Mouse (Mus musculus) neural tube, embryonic 15.5 days (tissue): Measurements from ENCODE around the gene Myb. TPM values are rescaled to one million over a fixed set of nuclear protein-coding genes. Genes with fewer than 3 reads are reported as not detected.

Experiments used
- ATAC-seq: fragments of 200-750 bp; cut with Nextera tagmentation; 2 replicates; pipeline ENCODE4 v1.8.0; 2017; ENCODE audit warnings: mild to moderate bottlenecking, moderate TSS enrichment, moderate library complexity; ENCODE audit not compliant: low FRiP score
- H3K27ac ChIP-seq: fragments of 300-500 bp; sonication (generic); replicated peaks from 2 replicates; pipeline ENCODE4 v1.5.1; 2015; ENCODE audit warnings: mild to moderate bottlenecking, inconsistent platforms
- H3K27me3 ChIP-seq: fragments of 300-500 bp; sonication (generic); replicated peaks from 2 replicates; pipeline ENCODE4 v1.6.1; 2015; ENCODE audit warnings: inconsistent platforms
- H3K36me3 ChIP-seq: fragments of 300-500 bp; sonication (generic); 2 replicates; pipeline ENCODE4 v1.6.1; 2015; ENCODE audit warnings: inconsistent platforms
- H3K4me1 ChIP-seq: fragments of 300-500 bp; sonication (generic); 2 replicates; pipeline ENCODE4 v1.6.1; 2015; ENCODE audit warnings: inconsistent platforms
- H3K4me2 ChIP-seq: fragments of 300-500 bp; sonication (generic); 2 replicates; pipeline ENCODE4 v1.6.1; 2015; ENCODE audit warnings: inconsistent platforms, mild to moderate bottlenecking, moderate library complexity
- H3K4me3 ChIP-seq: fragments of 300-500 bp; sonication (generic); replicated peaks from 2 replicates; pipeline ENCODE4 v1.5.1; 2015; ENCODE audit warnings: mild to moderate bottlenecking, inconsistent platforms
- H3K9ac ChIP-seq: fragments of 300-500 bp; sonication (generic); replicated peaks from 2 replicates; pipeline ENCODE4 v1.6.1; 2015; ENCODE audit warnings: mild to moderate bottlenecking, inconsistent platforms
- H3K9me3 ChIP-seq: fragments of 300-500 bp; sonication (generic); replicated peaks from 2 replicates; pipeline ENCODE4 v1.6.1; 2016; ENCODE audit warnings: inconsistent platforms
- WGBS: fragments of 180-500 bp; shearing (Covaris S2); methylation state at CpG from one replicate; pipeline ENCODE4 v1.1.7; 2015; ENCODE audit warnings: mixed read lengths; 5-methylcytosine and 5-hydroxymethylcytosine counted together
- polyA plus RNA-seq: library from polyadenylated mRNA; unstranded; fragments of >200 nt; fragmentation: Nextera tagmentation; extraction: Ambion mirVana; gene quantifications from 2 replicates; pipeline ENCODE4 v1.2.1, GENCODE M21; 2015

Myb gene
- polyA plus RNA-seq: 1.8 and 15.2 TPM in 2 replicates

DNA sequence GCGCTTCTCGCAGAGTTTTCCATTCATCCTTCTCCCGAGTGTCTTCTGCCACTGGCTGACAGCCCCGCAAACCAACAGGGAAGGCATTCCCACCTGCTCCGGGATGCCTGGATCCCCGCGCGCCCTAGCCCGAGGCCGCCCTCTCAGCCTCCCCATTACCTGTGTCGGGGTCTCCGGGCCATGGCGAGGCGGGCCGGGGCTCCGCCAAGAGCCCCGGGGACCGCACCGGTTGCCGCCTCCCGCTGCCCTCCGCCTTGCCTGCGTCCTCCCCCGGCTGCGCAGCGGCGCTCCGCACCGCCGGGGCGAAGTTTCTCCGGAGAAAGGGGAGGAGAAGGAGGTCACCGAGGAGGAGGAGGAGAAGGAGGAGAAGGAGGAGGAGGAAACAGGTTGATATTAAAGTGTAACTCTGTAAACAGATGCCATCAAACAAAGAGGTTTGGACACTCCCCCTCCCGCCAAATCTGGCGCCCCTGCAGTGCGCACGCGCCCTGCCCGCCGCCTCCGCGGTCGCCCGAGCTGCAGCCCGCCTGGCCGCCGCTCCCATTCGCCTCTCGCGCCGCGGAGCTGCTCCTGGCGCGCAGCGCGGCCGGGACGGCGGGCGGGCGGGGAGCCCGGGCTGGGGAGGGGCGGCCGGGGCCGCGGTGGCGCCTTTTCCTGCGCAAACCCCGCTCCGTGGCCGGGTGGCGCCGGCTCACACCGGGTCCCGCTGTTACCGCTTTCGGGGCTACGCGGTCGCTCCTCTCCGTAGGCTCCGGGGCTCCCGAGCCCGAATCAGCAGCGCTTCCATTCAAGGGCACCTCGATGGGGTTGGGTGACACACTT is at the start of gene Myb:
TSS of gene Myb (minus strand) at position 448 of the 822 bp plus-strand sequence.
- Histone ChIP-seq H3K27ac (peak within 1 kb of the TSS; percentile 37; the same call in 1 of the 2 replicates), H3K27me3 (peaks cover 33% of the 10 kb centered on the region)
- under 1% methylated on average over 78 of the region's 86 CpGs for WGBS

DNA sequence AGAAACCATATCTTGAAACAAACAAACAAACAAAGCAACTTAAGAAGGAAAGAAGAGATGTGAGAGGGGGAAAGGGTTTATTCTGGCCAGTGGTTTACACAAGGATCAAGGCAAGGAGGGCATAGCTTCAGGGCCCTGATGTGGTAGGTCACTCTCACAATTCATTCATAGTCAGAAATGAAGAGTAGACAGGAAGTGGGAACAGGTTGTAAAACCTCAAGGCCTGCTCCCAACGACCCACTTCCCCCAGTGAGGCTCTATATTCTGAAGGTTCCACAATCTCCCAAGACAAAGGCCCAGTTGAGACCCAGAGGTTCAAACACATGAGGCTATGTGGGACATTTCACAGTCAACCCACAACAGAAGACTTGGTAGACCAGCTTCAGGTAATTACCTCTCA is 46.6 kb upstream of the Myb start:
- Histone ChIP-seq H3K9me3 (no peaks in the 10 kb centered on the region), H3K9ac (no peak overlapping the region), H3K27ac (no peak overlapping the region), H3K4me1 (no peaks in the 10 kb centered on the region), H3K27me3 (no peaks in the 10 kb centered on the region), H3K4me2 (no peak overlapping the region), H3K36me3 (no peaks in the 10 kb centered on the region), H3K4me3 (no peak overlapping the region)
- WGBS: 69% methylated on average over 1 of the region's 1 CpGs
- no peak for ATAC-seq

More for the DNA sequence above, at the start of gene Myb:
- ATAC-seq: peak; percentile 91
- Histone ChIP-seq H3K4me3 (peak within 1 kb of the TSS; percentile 76), H3K4me2 (peak within 1 kb of the TSS; percentile 100), H3K36me3 (no peaks in the 10 kb centered on the region), H3K4me1 (peaks cover 28% of the 10 kb centered on the region), H3K9ac (peak within 1 kb of the TSS; percentile 78), H3K9me3 (no peaks in the 10 kb centered on the region)

DNA sequence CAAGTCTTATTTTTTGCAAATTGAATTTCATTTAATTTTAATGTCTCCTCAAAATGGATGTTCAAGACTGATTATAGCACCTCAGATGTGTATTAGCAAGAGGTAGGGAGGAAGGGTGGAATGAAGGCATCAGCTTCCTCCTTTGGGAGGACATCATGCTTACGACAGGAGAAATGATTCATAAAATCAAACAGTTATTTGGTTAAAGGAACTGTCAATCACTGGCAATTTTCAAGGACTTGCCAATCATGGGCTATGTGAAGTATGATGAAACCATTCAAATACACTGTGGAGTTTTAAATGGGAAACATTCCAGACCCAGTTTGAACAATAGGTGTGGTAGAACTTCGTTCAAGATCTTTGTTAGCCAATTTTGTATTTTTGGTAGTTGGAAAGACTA is 45.4 kb upstream of the Myb start:
- H3K27me3 ChIP-seq: no peaks in the 10 kb centered on the region
- no peak overlapping the region for H3K4me3 ChIP-seq
- ATAC-seq: no peak
- H3K4me1 ChIP-seq: no peaks in the 10 kb centered on the region
- no peak overlapping the region for H3K9ac ChIP-seq
- no peaks in the 10 kb centered on the region for H3K9me3 ChIP-seq
- no peak overlapping the region for H3K4me2 ChIP-seq
- H3K27ac ChIP-seq: no peak overlapping the region
- 85% methylated on average over 2 of the region's 2 CpGs for WGBS
- no peaks in the 10 kb centered on the region for H3K36me3 ChIP-seq

GRCm38 (mm10) chr10:21204496-21205085 is 43.8 kb upstream of the Myb start:
- no peaks in the 10 kb centered on the region for H3K36me3 ChIP-seq
- no peak overlapping the region for H3K4me3 ChIP-seq
- H3K27me3 ChIP-seq: no peaks in the 10 kb centered on the region
- ATAC-seq: no peak
- no peak overlapping the region for H3K9ac ChIP-seq
- no peak overlapping the region for H3K27ac ChIP-seq
- WGBS: 67% methylated on average over 10 of the region's 10 CpGs
- H3K9me3 ChIP-seq: no peaks in the 10 kb centered on the region
- H3K4me2 ChIP-seq: no peak overlapping the region
- H3K4me1 ChIP-seq: no peaks in the 10 kb centered on the region

- Histone ChIP-seq H3K4me1 (no peaks in the 10 kb centered on the region), H3K4me2 (no peak overlapping the region), H3K9me3 (no peaks in the 10 kb centered on the region), H3K4me3 (no peak overlapping the region), H3K36me3 (no peaks in the 10 kb centered on the region), H3K27me3 (no peaks in the 10 kb centered on the region), H3K27ac (no peak overlapping the region), H3K9ac (no peak overlapping the region)
- ATAC-seq: no peak
- 88% methylated on average over 5 of the region's 5 CpGs for WGBS
These were observed 43.1 kb upstream of the Myb start for GRCm38 (mm10) chr10:21203886-21204285.

GRCm38 (mm10) chr10:21203461-21203860 is 42.7 kb upstream of the Myb start:
- H3K4me2 ChIP-seq: no peak overlapping the region
- H3K4me3 ChIP-seq: no peak overlapping the region
- H3K9ac ChIP-seq: no peak overlapping the region
- H3K27ac ChIP-seq: no peak overlapping the region
- no peaks in the 10 kb centered on the region for H3K9me3 ChIP-seq
- H3K4me1 ChIP-seq: no peaks in the 10 kb centered on the region
- no peaks in the 10 kb centered on the region for H3K27me3 ChIP-seq
- no peaks in the 10 kb centered on the region for H3K36me3 ChIP-seq
- WGBS: 94% methylated on average over 3 of the region's 3 CpGs
- ATAC-seq: no peak

DNA sequence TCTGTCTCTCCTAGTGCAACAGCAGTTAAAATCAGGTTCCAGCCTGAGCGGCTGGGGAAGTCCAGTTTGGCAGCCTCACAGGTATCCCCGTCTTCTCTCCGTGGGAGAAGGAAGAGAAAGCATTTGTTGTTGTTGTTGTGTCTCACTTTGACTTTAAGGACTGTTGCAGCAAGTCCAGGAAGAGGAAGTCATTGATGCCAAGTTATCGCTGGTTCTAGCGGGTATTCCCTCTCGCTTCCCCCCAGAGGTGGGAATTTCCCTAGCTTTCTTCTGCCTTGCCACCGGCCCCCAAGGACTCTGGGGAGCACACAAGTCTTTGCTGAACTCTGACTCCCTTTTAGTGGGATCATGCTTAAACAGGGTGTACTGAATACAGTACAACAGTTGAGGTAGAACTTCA is 40.0 kb upstream of the Myb start:
- H3K9ac ChIP-seq: no peak overlapping the region
- H3K36me3 ChIP-seq: no peaks in the 10 kb centered on the region
- ATAC-seq: no peak
- H3K4me1 ChIP-seq: no peaks in the 10 kb centered on the region
- 85% methylated on average over 7 of the region's 7 CpGs for WGBS
- no peaks in the 10 kb centered on the region for H3K27me3 ChIP-seq
- H3K4me2 ChIP-seq: no peak overlapping the region
- no peaks in the 10 kb centered on the region for H3K9me3 ChIP-seq
- no peak overlapping the region for H3K4me3 ChIP-seq
- no peak overlapping the region for H3K27ac ChIP-seq

DNA sequence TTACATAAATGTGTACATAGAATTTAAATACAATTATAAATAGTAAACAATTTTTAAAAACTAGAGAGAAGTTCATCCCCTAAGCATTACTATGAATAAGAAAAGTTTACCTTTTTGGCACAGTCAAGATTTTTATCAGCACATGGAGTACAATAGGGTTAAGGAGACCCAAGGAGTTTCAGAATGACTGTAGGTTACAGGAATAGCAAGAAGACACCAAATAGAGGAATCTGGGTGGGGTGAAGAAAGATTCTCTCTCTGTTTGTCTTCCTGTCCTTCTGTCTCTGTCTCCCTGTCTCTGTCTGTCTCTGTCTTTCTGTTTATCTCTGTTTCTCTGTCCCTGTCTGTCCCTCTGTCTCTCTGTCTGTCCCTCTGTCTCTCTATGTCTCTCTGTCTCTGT is 39.5 kb upstream of the Myb start:
- Histone ChIP-seq H3K9ac (no peak overlapping the region), H3K4me2 (no peak overlapping the region), H3K27me3 (no peaks in the 10 kb centered on the region), H3K36me3 (no peaks in the 10 kb centered on the region), H3K27ac (no peak overlapping the region), H3K4me1 (no peaks in the 10 kb centered on the region), H3K9me3 (no peaks in the 10 kb centered on the region), H3K4me3 (no peak overlapping the region)
- ATAC-seq: no peak

GRCm38 (mm10) chr10:21196646-21197116 is 35.9 kb upstream of the Myb start:
- no peaks in the 10 kb centered on the region for H3K36me3 ChIP-seq
- 88% methylated on average over 8 of the region's 8 CpGs for WGBS

GRCm38 (mm10) chr10:21195597-21195996 is 34.8 kb upstream of the Myb start:
- Histone ChIP-seq H3K4me1 (no peaks in the 10 kb centered on the region), H3K4me3 (no peak overlapping the region), H3K36me3 (no peaks in the 10 kb centered on the region), H3K27ac (no peak overlapping the region), H3K4me2 (no peak overlapping the region), H3K9me3 (no peaks in the 10 kb centered on the region), H3K27me3 (no peaks in the 10 kb centered on the region), H3K9ac (no peak overlapping the region)
- WGBS: 25% methylated on average over 8 of the region's 8 CpGs
- ATAC-seq: no peak

More at GRCm38 (mm10) chr10:21196646-21197116, 35.9 kb upstream of the Myb start:
- Histone ChIP-seq H3K27ac (no peak overlapping the region), H3K9me3 (no peaks in the 10 kb centered on the region), H3K4me3 (no peak overlapping the region), H3K9ac (no peak overlapping the region), H3K4me1 (no peaks in the 10 kb centered on the region), H3K4me2 (no peak overlapping the region), H3K27me3 (no peaks in the 10 kb centered on the region)
- no peak for ATAC-seq

DNA sequence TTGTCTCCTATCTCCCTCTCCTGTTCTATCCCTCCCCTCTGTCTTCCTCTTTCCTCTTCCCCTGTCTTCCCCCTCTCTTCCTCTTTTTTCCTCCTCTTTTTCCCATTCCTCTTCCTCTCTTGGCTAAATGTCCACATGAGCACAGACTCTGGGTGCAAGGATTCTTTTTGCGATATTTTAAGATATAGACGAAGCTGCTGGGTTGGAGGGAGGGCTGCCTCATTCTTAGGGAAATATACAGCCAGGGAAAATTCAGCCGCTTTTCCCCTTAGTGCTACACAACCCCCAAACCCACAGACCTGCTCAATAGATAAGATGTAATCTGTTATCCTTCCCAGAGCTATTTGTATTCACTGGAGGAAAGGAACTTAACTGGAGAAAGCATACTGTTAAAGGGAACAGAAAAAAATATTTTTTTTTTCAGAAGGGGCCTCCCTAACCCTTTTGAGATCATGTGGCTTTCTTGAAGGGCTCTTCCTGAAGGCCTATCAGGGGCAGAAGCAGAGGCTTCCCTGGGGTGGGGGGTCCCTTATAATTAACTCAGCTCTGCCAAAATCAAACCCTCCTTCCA is 33.2 kb upstream of the Myb start:
- Histone ChIP-seq H3K36me3 (no peaks in the 10 kb centered on the region), H3K27ac (no peak overlapping the region), H3K4me2 (no peak overlapping the region), H3K9ac (no peak overlapping the region), H3K27me3 (no peaks in the 10 kb centered on the region), H3K4me1 (no peaks in the 10 kb centered on the region), H3K4me3 (no peak overlapping the region), H3K9me3 (no peaks in the 10 kb centered on the region)
- no peak for ATAC-seq
- WGBS: 77% methylated on average over 3 of the region's 3 CpGs
